Mouse (Mus musculus) forebrain, embryonic 14.5 days (tissue): ENCODE results near the gene Pcbp2. TPM values are rescaled to one million over a fixed set of nuclear protein-coding genes. Genes with fewer than 3 reads are reported as not detected.
A peak's percentile ranks its signal among the peaks of the same experiment; 100 is the strongest.

Experiments used
- ATAC-seq: fragments of 200-750 bp; cut with Nextera tagmentation; 2 replicates; pipeline ENCODE4 v1.8.0; 2017; ENCODE audit warnings: mild to moderate bottlenecking, moderate library complexity
- DNase-seq: peaks from one replicate; pipeline ENCODE4 v3.0.0-alpha.2; 2015; ENCODE audit warnings: low spot score
- H3K27ac ChIP-seq: fragments of 300-500 bp; sonication (generic); 2 replicates; pipeline ENCODE4 v1.5.1; 2014; ENCODE audit warnings: low read depth, mild to moderate bottlenecking, control low read depth, low read length, moderate library complexity
- H3K27me3 ChIP-seq: fragments of 300-500 bp; sonication (generic); replicated peaks from 2 replicates; pipeline ENCODE4 v1.6.1; 2014; ENCODE audit warnings: low read length, control low read depth, mixed read lengths; ENCODE audit not compliant: control insufficient read depth, insufficient read depth
- H3K36me3 ChIP-seq: fragments of 300-500 bp; sonication (generic); 2 replicates; pipeline ENCODE4 v1.6.1; 2014; ENCODE audit warnings: low read length, control low read depth; ENCODE audit not compliant: control insufficient read depth, insufficient read depth
- H3K4me1 ChIP-seq: fragments of 300-500 bp; sonication (generic); 2 replicates; pipeline ENCODE4 v1.6.1; 2014; ENCODE audit warnings: antibody characterized with exemption, low read length, control low read depth; ENCODE audit not compliant: control insufficient read depth, insufficient read depth
- H3K4me2 ChIP-seq: fragments of 300-500 bp; sonication (generic); 2 replicates; pipeline ENCODE4 v1.6.1; 2014; ENCODE audit warnings: mild to moderate bottlenecking, control low read depth, low read length
- H3K4me3 ChIP-seq: fragments of 300-500 bp; sonication (generic); 2 replicates; pipeline ENCODE4 v1.5.1; 2014; ENCODE audit warnings: low read depth, low read length, control low read depth
- H3K9ac ChIP-seq: fragments of 300-500 bp; sonication (generic); 2 replicates; pipeline ENCODE4 v1.6.1; 2014; ENCODE audit warnings: mild to moderate bottlenecking, low read length, control low read depth, moderate library complexity
- H3K9me3 ChIP-seq: fragments of 300-500 bp; sonication (generic); replicated peaks from 2 replicates; pipeline ENCODE4 v1.6.1; 2016; ENCODE audit warnings: low read length, control low read depth, mixed read lengths; ENCODE audit not compliant: control insufficient read depth
- WGBS: fragments of 180-500 bp; shearing (Covaris S2); extraction: QIAGEN DNeasy Blood & Tissue Kit; methylation state at CpG from one replicate; pipeline ENCODE4 v1.1.7; 2014; 5-methylcytosine and 5-hydroxymethylcytosine counted together
- polyA plus RNA-seq: library from polyadenylated mRNA; unstranded; fragments of >200 nt; fragmentation: Nextera tagmentation; extraction: Ambion mirVana; gene quantifications from 2 replicates; pipeline ENCODE4 v1.2.1, GENCODE M21; 2014

Pcbp2 gene
- polyA plus RNA-seq, 1 experiment from 2014 or later: 226 TPM

GRCm38 (mm10) chr15:102471295-102471645 is 931 bp downstream of the Pcbp2 start:
- H3K27ac ChIP-seq: peak overlapping the region; percentile 96
- peak overlapping the region; percentile 94 for H3K9ac ChIP-seq
- H3K9me3 ChIP-seq: no peaks in the 10 kb centered on the region
- no peaks in the 10 kb centered on the region for H3K27me3 ChIP-seq
- ATAC-seq: no peak
- peak overlapping the region; percentile 71 for H3K4me2 ChIP-seq
- H3K4me3 ChIP-seq: peak overlapping the region; percentile 83
- peaks cover 14% of the 10 kb centered on the region for H3K4me1 ChIP-seq
- under 1% methylated on average over 10 of the region's 10 CpGs for WGBS
- DNase-seq: no peak
- peaks cover 27% of the 10 kb centered on the region for H3K36me3 ChIP-seq

- H3K9ac ChIP-seq: peak overlapping the region; percentile 41; the same call in 1 of the 2 replicates
- H3K4me2 ChIP-seq: peak overlapping the region; percentile 71
- DNase-seq (no peak), ATAC-seq (no peak)
- H3K9me3 ChIP-seq: no peaks in the 10 kb centered on the region
- H3K4me1 ChIP-seq: peaks cover 14% of the 10 kb centered on the region
- H3K36me3 ChIP-seq: peaks cover 32% of the 10 kb centered on the region
- no peak overlapping the region for H3K27ac ChIP-seq
- no peaks in the 10 kb centered on the region for H3K27me3 ChIP-seq
- peak overlapping the region; percentile 83 for H3K4me3 ChIP-seq
Measured at GRCm38 (mm10) chr15:102471727-102472126, 1.4 kb downstream of the Pcbp2 start.

GRCm38 (mm10) chr15:102473246-102473645 is 2.9 kb downstream of the Pcbp2 start:
- WGBS: 72% methylated on average over 2 of the region's 2 CpGs
- Histone ChIP-seq H3K4me3 (no peak overlapping the region), H3K27me3 (no peaks in the 10 kb centered on the region), H3K4me2 (no peak overlapping the region; the same call in 1 of the 2 replicates), H3K9ac (no peak overlapping the region), H3K27ac (no peak overlapping the region), H3K4me1 (peaks cover 14% of the 10 kb centered on the region), H3K9me3 (no peaks in the 10 kb centered on the region), H3K36me3 (peaks cover 47% of the 10 kb centered on the region)
- no peak for ATAC-seq
- no peak for DNase-seq

DNA sequence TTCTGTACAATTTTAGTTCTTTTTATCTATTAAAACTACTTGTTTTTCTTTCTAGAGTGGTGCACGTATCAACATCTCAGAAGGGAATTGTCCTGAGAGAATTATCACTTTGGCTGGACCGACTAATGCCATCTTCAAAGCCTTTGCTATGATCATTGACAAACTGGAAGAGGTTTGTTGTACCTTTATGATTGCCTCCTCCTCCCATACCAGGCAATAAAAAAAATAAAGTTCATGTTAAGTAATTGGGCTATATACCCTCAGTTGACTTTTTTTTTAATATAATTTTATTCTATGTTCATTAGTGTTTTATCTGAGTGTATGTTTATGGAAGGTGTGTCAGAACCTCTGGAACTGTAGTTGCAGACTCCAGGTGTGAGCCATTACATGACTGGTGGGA is 4.2 kb downstream of the Pcbp2 start:
- peaks cover 58% of the 10 kb centered on the region for H3K36me3 ChIP-seq

DNA sequence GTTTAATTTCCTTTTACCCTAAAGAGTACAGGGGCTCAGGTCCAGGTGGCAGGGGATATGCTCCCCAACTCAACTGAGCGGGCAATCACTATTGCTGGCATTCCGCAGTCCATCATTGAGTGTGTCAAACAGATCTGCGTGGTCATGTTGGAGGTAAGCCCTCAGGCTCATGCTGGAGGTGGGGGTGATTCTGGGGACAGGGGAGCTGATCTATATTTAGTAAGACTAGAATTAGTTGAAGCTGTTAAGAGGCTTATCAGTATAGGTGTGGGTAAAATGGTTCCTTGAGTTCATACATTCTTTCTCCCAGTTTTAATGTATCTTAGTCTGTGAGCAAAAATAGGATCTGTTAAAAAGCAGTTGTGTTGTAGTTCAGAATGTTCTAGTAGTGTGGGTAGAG is 12.8 kb downstream of the Pcbp2 start:
- Histone ChIP-seq H3K27me3 (no peaks in the 10 kb centered on the region), H3K4me2 (no peak overlapping the region), H3K9ac (no peak overlapping the region), H3K4me1 (no peaks in the 10 kb centered on the region), H3K4me3 (no peak overlapping the region), H3K27ac (no peak overlapping the region), H3K9me3 (no peaks in the 10 kb centered on the region), H3K36me3 (peaks cover 89% of the 10 kb centered on the region)
- no peak for ATAC-seq
- DNase-seq: no peak
- WGBS: 92% methylated on average over 3 of the region's 3 CpGs

More for the DNA sequence above, 4.2 kb downstream of the Pcbp2 start:
- H3K27ac ChIP-seq: no peak overlapping the region
- no peak overlapping the region for H3K4me2 ChIP-seq
- no peaks in the 10 kb centered on the region for H3K9me3 ChIP-seq
- H3K4me3 ChIP-seq: no peak overlapping the region
- 91% methylated on average over 2 of the region's 2 CpGs for WGBS
- peaks cover 14% of the 10 kb centered on the region for H3K4me1 ChIP-seq
- H3K27me3 ChIP-seq: no peaks in the 10 kb centered on the region
- ATAC-seq: no peak
- no peak for DNase-seq
- no peak overlapping the region for H3K9ac ChIP-seq

DNA sequence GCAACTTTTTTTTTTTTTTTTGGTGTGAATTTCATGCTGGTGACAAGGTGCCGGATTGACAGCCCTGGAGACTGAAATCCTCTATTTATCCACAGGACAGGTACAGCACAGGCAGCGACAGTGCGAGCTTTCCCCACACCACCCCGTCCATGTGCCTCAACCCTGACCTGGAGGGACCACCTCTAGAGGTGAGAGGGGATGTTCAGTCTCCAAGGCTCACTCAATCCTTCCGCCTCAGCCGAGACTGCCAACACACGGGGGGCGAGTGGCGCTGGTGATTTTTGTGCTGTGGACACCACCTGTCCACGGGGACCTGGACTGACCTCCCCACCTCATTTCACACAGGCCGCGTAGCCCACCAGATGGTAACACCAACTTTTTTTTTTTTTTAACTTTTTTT is 15.5 kb downstream of the Pcbp2 start:
- Histone ChIP-seq H3K4me3 (no peak overlapping the region), H3K9ac (no peak overlapping the region), H3K27ac (no peak overlapping the region), H3K9me3 (no peaks in the 10 kb centered on the region), H3K27me3 (no peaks in the 10 kb centered on the region), H3K36me3 (peaks cover 93% of the 10 kb centered on the region), H3K4me1 (no peaks in the 10 kb centered on the region), H3K4me2 (no peak overlapping the region)
- WGBS: 88% methylated on average over 12 of the region's 12 CpGs
- DNase-seq (no peak), ATAC-seq (no peak)

DNA sequence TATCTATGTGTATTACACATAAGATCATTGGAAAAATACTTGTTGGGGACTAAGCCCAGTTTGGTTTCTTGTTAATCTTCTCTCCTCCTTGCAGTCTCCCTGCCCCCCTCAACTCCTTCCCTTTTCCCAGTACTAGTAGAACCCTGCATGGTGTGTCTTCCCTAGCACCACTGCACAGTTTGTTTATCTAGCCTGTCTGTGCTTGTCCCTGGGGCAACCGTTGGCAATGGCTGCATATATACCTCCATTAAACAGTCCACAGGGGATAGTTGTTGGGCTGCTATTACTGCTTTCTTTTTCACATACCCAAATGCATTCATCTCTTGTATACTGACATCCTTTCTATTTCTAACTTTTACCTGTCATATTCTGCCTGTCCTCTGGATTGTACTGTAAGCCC is 17.3 kb downstream of the Pcbp2 start:
- no peak overlapping the region for H3K9ac ChIP-seq
- H3K4me1 ChIP-seq: no peaks in the 10 kb centered on the region
- no peak overlapping the region for H3K4me3 ChIP-seq
- peaks cover 89% of the 10 kb centered on the region for H3K36me3 ChIP-seq
- ATAC-seq (no peak), DNase-seq (no peak)
- 91% methylated on average over 1 of the region's 1 CpGs for WGBS
- H3K27me3 ChIP-seq: no peaks in the 10 kb centered on the region
- no peak overlapping the region for H3K27ac ChIP-seq
- H3K9me3 ChIP-seq: no peaks in the 10 kb centered on the region
- no peak overlapping the region for H3K4me2 ChIP-seq

DNA sequence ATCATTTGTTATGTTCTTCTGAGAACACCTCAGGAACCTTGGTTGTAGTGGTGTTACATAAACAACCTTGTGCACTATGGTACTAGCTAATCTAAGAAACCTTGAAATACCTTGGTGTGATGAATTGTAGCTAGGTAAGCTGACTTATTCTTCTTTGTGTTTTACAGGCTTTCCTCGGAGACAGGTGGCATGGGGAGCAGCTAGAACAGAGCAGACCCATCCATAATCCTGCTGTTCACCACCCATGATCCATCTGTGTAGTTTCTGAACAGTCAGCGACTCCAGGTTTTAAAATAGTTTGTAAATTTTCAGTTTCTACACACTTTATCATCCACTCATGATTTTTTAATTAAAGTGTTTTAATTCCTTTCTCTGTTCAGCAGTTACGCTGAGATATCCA is 28.0 kb downstream of the Pcbp2 start:
- Histone ChIP-seq H3K4me2 (no peak overlapping the region), H3K9ac (no peak overlapping the region), H3K4me3 (no peak overlapping the region), H3K27me3 (no peaks in the 10 kb centered on the region), H3K36me3 (peaks cover 97% of the 10 kb centered on the region), H3K9me3 (no peaks in the 10 kb centered on the region), H3K27ac (no peak overlapping the region), H3K4me1 (no peaks in the 10 kb centered on the region)
- no peak for ATAC-seq
- WGBS: 87% methylated on average over 3 of the region's 3 CpGs
- no peak for DNase-seq

DNA sequence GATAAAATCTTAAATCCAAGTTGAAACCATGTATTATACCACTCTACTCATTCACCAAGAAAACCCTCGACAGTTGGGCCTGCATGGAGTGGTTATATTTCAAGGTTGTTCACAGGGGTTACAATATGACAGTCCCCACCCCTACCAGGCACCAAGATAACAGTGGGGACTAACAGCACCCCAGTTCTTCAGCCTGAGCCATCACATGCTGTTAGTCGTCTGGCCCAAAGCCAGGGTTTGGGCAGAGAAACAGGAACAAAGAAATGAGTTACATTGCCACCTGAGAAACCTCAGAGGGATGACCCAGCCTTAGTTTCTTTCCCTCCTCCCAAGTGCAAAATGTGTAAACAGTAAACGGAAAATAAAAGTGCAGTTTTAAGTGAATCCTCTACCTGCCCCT is 29.0 kb downstream of the Pcbp2 start:
- Histone ChIP-seq H3K27ac (no peak overlapping the region), H3K4me2 (no peak overlapping the region), H3K9ac (no peak overlapping the region), H3K9me3 (no peaks in the 10 kb centered on the region), H3K27me3 (no peaks in the 10 kb centered on the region), H3K36me3 (peaks cover 97% of the 10 kb centered on the region), H3K4me1 (no peaks in the 10 kb centered on the region), H3K4me3 (no peak overlapping the region)
- DNase-seq (no peak), ATAC-seq (no peak)
- 59% methylated on average over 3 of the region's 3 CpGs for WGBS
